Mouse (Mus musculus) cerebellum, adult 2 months (tissue): ENCODE results near the gene Lhb.

ENCODE experiments used
- CTCF ChIP-seq: fragments of 200-500 bp; IDR thresholded peaks from 2 replicates; pipeline ENCODE4 v1.5.1; 2011; ENCODE audit warnings: low read depth, mild to moderate bottlenecking, control low read depth, low read length, moderate library complexity, borderline replicate concordance; ENCODE audit not compliant: insufficient read depth
- POLR2A ChIP-seq: fragments of 200-500 bp; IDR thresholded peaks from 2 replicates; pipeline ENCODE4 v1.6.1; 2011; ENCODE audit warnings: low read length, control low read depth, borderline replicate concordance; ENCODE audit not compliant: insufficient read depth

- TF ChIP-seq CTCF (no peak), POLR2A (no peak)
These were observed 19.0 kb upstream of the Lhb start for GRCm38 (mm10) chr7:45401521-45402085.
